Mouse (Mus musculus) heart, adult 2 months (tissue): ENCODE measurements around the gene Pid1.

Experiments
- CTCF ChIP-seq: fragments of 200-600 bp; IDR thresholded peaks from 2 replicates; pipeline ENCODE4 v1.8.1; 2022; ENCODE audit warnings: antibody characterized with exemption, mild to moderate bottlenecking, moderate library complexity
- EP300 ChIP-seq: fragments of 200-500 bp; IDR thresholded peaks from 2 replicates; pipeline ENCODE4 v1.6.1; 2011; ENCODE audit warnings: low read depth, low read length, control low read depth; ENCODE audit not compliant: insufficient read depth
- POLR2A ChIP-seq: fragments of 200-500 bp; IDR thresholded peaks from 2 replicates; pipeline ENCODE4 v1.6.1; 2011; ENCODE audit warnings: mild to moderate bottlenecking, low read depth, low read length, control low read depth; ENCODE audit not compliant: insufficient read depth

DNA sequence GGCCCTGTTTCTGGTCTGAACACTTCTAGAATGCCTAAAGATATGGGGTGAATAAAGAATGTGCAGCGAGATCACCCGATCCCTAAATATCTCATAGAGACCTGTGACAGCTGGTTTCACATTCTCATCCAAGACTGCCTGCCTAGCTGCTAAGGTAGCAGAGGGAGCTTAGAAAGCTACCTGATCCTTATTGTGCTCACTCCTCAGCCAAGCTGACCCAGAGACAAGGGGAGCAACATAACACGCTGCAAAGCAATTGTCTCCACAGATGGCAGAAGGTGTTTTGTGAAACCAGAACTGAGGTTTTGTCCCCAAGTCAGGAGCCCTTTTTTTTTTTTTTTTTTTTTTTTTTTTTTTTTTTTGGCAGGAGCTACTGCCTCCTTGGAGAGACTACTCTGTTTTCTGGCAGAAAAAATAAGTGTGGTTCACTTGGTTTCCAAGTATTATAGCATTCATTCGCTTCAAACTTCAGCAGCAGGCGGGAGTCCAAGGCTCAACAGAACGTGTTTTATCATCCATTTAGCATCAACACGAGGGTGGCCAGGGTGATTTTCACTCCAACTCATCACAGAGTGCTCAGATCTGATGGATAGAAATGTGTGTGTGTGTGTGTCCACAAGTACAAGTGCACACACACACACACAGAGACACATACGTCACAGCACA lies 22.6 kb upstream of the Pid1 start:
- TF ChIP-seq POLR2A, result no peak
- no peak for TF ChIP-seq EP300
- no peak for TF ChIP-seq CTCF
